Mouse (Mus musculus): Measurements from ENCODE around the gene Pramef17. TPM values are rescaled to one million over a fixed set of nuclear protein-coding genes. Genes with fewer than 3 reads are reported as not detected.
"Not testable (repeated sequence)": the region's sequence is repeated elsewhere in the genome, so short reads cannot be mapped to it uniquely, and the experiment has no call there.

Gene Pramef17
- polyA plus RNA-seq (2015; fragmentation: Nextera tagmentation; extraction: Ambion mirVana) = not detected in 2 replicates

GRCm38 (mm10) chr4:143994269-143994668, at the start of gene Pramef17:
Gene Pramef17, minus strand, starts transcription at chr4:143994369.
- not testable (repeated sequence) for H3K9ac ChIP-seq (ENCODE audit: low read depth, low read length); H3K27me3 ChIP-seq (replicated peaks; ENCODE audit: control insufficient read depth, insufficient read depth, low read length); H3K27ac ChIP-seq (ENCODE audit: low read depth, low read length); H3K4me1 ChIP-seq (ENCODE audit: control insufficient read depth, insufficient read depth, low read depth, low read length); H3K9me3 ChIP-seq (ENCODE audit: control insufficient read depth, low read length); H3K36me3 ChIP-seq (ENCODE audit: control insufficient read depth, insufficient read depth, low read length); H3K4me2 ChIP-seq (ENCODE audit: low read length); ATAC-seq; H3K4me3 ChIP-seq (ENCODE audit: low read length)
- 56% methylated on average over 3 of the region's 3 CpGs for WGBS

GRCm38 (mm10) chr4:143988126-143988525, 6.0 kb downstream of the Pramef17 start:
- not testable (repeated sequence) for H3K4me1 ChIP-seq (ENCODE audit: control insufficient read depth, insufficient read depth, low read depth, low read length); H3K9me3 ChIP-seq (ENCODE audit: control insufficient read depth, low read length); H3K36me3 ChIP-seq (ENCODE audit: control insufficient read depth, insufficient read depth, low read length); H3K4me3 ChIP-seq (ENCODE audit: low read length); H3K27me3 ChIP-seq (replicated peaks; ENCODE audit: control insufficient read depth, insufficient read depth, low read length); H3K9ac ChIP-seq (ENCODE audit: low read depth, low read length); ATAC-seq; H3K4me2 ChIP-seq (ENCODE audit: low read length); H3K27ac ChIP-seq (ENCODE audit: low read depth, low read length)
- WGBS = 94% methylated on average over 10 of the region's 17 CpGs

- H3K36me3 ChIP-seq (ENCODE audit: control insufficient read depth, insufficient read depth, low read length); H3K4me2 ChIP-seq (ENCODE audit: low read length); H3K9ac ChIP-seq (ENCODE audit: low read depth, low read length); H3K4me3 ChIP-seq (ENCODE audit: low read length); ATAC-seq; H3K9me3 ChIP-seq (ENCODE audit: control insufficient read depth, low read length); H3K27me3 ChIP-seq (replicated peaks; ENCODE audit: control insufficient read depth, insufficient read depth, low read length); H3K27ac ChIP-seq (ENCODE audit: low read depth, low read length); H3K4me1 ChIP-seq (ENCODE audit: control insufficient read depth, insufficient read depth, low read depth, low read length): not testable (repeated sequence)
- WGBS = 95% methylated on average over 7 of the region's 17 CpGs
Observed at GRCm38 (mm10) chr4:143987475-143987941, 6.7 kb downstream of the Pramef17 start.

GRCm38 (mm10) chr4:143985733-143986132, 8.4 kb downstream of the Pramef17 start:
- H3K9ac ChIP-seq (ENCODE audit: low read depth, low read length); H3K4me3 ChIP-seq (ENCODE audit: low read length); H3K27ac ChIP-seq (ENCODE audit: low read depth, low read length); H3K4me2 ChIP-seq (ENCODE audit: low read length); H3K9me3 ChIP-seq (ENCODE audit: control insufficient read depth, low read length); ATAC-seq; H3K4me1 ChIP-seq (ENCODE audit: control insufficient read depth, insufficient read depth, low read depth, low read length); H3K36me3 ChIP-seq (ENCODE audit: control insufficient read depth, insufficient read depth, low read length); H3K27me3 ChIP-seq (replicated peaks; ENCODE audit: control insufficient read depth, insufficient read depth, low read length): not testable (repeated sequence)
- WGBS = 94% methylated on average over 2 of the region's 9 CpGs

GRCm38 (mm10) chr4:143985165-143985564, 9.0 kb downstream of the Pramef17 start:
- H3K9ac ChIP-seq (ENCODE audit: low read depth, low read length); H3K4me2 ChIP-seq (ENCODE audit: low read length); H3K27ac ChIP-seq (ENCODE audit: low read depth, low read length); H3K27me3 ChIP-seq (replicated peaks; ENCODE audit: control insufficient read depth, insufficient read depth, low read length); ATAC-seq; H3K4me3 ChIP-seq (ENCODE audit: low read length); H3K4me1 ChIP-seq (ENCODE audit: control insufficient read depth, insufficient read depth, low read depth, low read length); H3K36me3 ChIP-seq (ENCODE audit: control insufficient read depth, insufficient read depth, low read length); H3K9me3 ChIP-seq (ENCODE audit: control insufficient read depth, low read length): not testable (repeated sequence)
- no CpG with 5 or more reads among the region's 7 CpGs for WGBS

GRCm38 (mm10) chr4:143983446-143983845, 10.7 kb downstream of the Pramef17 start:
- not testable (repeated sequence) for ATAC-seq; H3K27ac ChIP-seq (ENCODE audit: low read depth, low read length); H3K27me3 ChIP-seq (replicated peaks; ENCODE audit: control insufficient read depth, insufficient read depth, low read length); H3K36me3 ChIP-seq (ENCODE audit: control insufficient read depth, insufficient read depth, low read length); H3K4me1 ChIP-seq (ENCODE audit: control insufficient read depth, insufficient read depth, low read depth, low read length); H3K9ac ChIP-seq (ENCODE audit: low read depth, low read length); H3K4me2 ChIP-seq (ENCODE audit: low read length); H3K4me3 ChIP-seq (ENCODE audit: low read length); H3K9me3 ChIP-seq (ENCODE audit: control insufficient read depth, low read length)
- WGBS = 80% methylated on average over 1 of the region's 1 CpGs

GRCm38 (mm10) chr4:143966850-143967249, 27.3 kb downstream of the Pramef17 start, which contains the start of gene Gm13101:
Gene Gm13101, minus strand, starts transcription at chr4:143966950.
- not testable (repeated sequence) for H3K4me2 ChIP-seq (ENCODE audit: low read length); ATAC-seq; H3K27ac ChIP-seq (ENCODE audit: low read depth, low read length); H3K4me1 ChIP-seq (ENCODE audit: control insufficient read depth, insufficient read depth, low read depth, low read length); H3K9me3 ChIP-seq (ENCODE audit: control insufficient read depth, low read length); H3K27me3 ChIP-seq (replicated peaks; ENCODE audit: control insufficient read depth, insufficient read depth, low read length); H3K36me3 ChIP-seq (ENCODE audit: control insufficient read depth, insufficient read depth, low read length); H3K9ac ChIP-seq (ENCODE audit: low read depth, low read length); H3K4me3 ChIP-seq (ENCODE audit: low read length)
- WGBS = 59% methylated on average over 2 of the region's 2 CpGs

- H3K36me3 ChIP-seq (ENCODE audit: control insufficient read depth, insufficient read depth, low read length); H3K27me3 ChIP-seq (replicated peaks; ENCODE audit: control insufficient read depth, insufficient read depth, low read length); H3K4me2 ChIP-seq (ENCODE audit: low read length); H3K4me3 ChIP-seq (ENCODE audit: low read length); H3K9ac ChIP-seq (ENCODE audit: low read depth, low read length); H3K4me1 ChIP-seq (ENCODE audit: control insufficient read depth, insufficient read depth, low read depth, low read length); ATAC-seq; H3K27ac ChIP-seq (ENCODE audit: low read depth, low read length); H3K9me3 ChIP-seq (ENCODE audit: control insufficient read depth, low read length): not testable (repeated sequence)
- WGBS = 91% methylated on average over 1 of the region's 1 CpGs
Observed at GRCm38 (mm10) chr4:143950916-143951315, 43.3 kb downstream of the Pramef17 start, which contains the start of gene Pramef25. Gene Pramef25, minus strand, starts transcription at chr4:143951016.
